Mouse (Mus musculus) forebrain, embryonic 11.5 days (tissue): Measurements from ENCODE around the gene Gnb3. TPM values are rescaled to one million over a fixed set of nuclear protein-coding genes. Genes with fewer than 3 reads are reported as not detected.

ENCODE experiments used
- ATAC-seq: fragments of 200-750 bp; cut with Nextera tagmentation; replicated peaks from 2 replicates; pipeline ENCODE4 v1.8.0; 2017; ENCODE audit warnings: moderate TSS enrichment; ENCODE audit not compliant: low FRiP score
- DNase-seq: peaks from one replicate; pipeline ENCODE4 v3.0.0-alpha.2; 2017; ENCODE audit warnings: low spot score
- H3K27ac ChIP-seq: fragments of 300-500 bp; sonication (generic); 2 replicates; pipeline ENCODE4 v1.5.1; 2014; ENCODE audit warnings: low read depth, low read length
- H3K27me3 ChIP-seq: fragments of 300-500 bp; sonication (generic); 2 replicates; pipeline ENCODE4 v1.6.1; 2014; ENCODE audit warnings: mild to moderate bottlenecking, low read length, mixed read lengths; ENCODE audit not compliant: control insufficient read depth, insufficient read depth
- H3K36me3 ChIP-seq: fragments of 300-500 bp; sonication (generic); 2 replicates; pipeline ENCODE4 v1.6.1; 2014; ENCODE audit warnings: mild to moderate bottlenecking, low read length, moderate library complexity, mixed read lengths; ENCODE audit not compliant: control insufficient read depth, insufficient read depth
- H3K4me1 ChIP-seq: fragments of 300-500 bp; sonication (generic); replicated peaks from 2 replicates; pipeline ENCODE4 v1.6.1; 2014; ENCODE audit warnings: low read length, mixed read lengths; ENCODE audit not compliant: control insufficient read depth, insufficient read depth
- H3K4me2 ChIP-seq: fragments of 300-500 bp; sonication (generic); 2 replicates; pipeline ENCODE4 v1.6.1; 2014; ENCODE audit warnings: low read depth, mild to moderate bottlenecking, low read length, moderate library complexity, mixed read lengths; ENCODE audit not compliant: severe bottlenecking
- H3K4me3 ChIP-seq: fragments of 300-500 bp; sonication (generic); 2 replicates; pipeline ENCODE4 v1.5.1; 2014; ENCODE audit warnings: low read depth, low read length
- H3K9ac ChIP-seq: fragments of 300-500 bp; sonication (generic); 2 replicates; pipeline ENCODE4 v1.6.1; 2014; ENCODE audit warnings: low read length
- H3K9me3 ChIP-seq: fragments of 300-500 bp; sonication (generic); 2 replicates; pipeline ENCODE4 v1.6.1; 2016; ENCODE audit warnings: low read length, mixed read lengths; ENCODE audit not compliant: control insufficient read depth
- WGBS: fragments of 180-500 bp; shearing (Covaris S2); extraction: QIAGEN DNeasy Blood & Tissue Kit; methylation state at CpG from one replicate; pipeline ENCODE4 v1.1.7; 2014; 5-methylcytosine and 5-hydroxymethylcytosine counted together
- polyA plus RNA-seq: library from polyadenylated mRNA; unstranded; fragments of >200 nt; fragmentation: Nextera tagmentation; extraction: Ambion mirVana; gene quantifications from 2 replicates; pipeline ENCODE4 v1.2.1, GENCODE M21; 2014

Gene Gnb3
- polyA plus RNA-seq, 1 experiment from 2014 or later, result 1.1 TPM

DNA sequence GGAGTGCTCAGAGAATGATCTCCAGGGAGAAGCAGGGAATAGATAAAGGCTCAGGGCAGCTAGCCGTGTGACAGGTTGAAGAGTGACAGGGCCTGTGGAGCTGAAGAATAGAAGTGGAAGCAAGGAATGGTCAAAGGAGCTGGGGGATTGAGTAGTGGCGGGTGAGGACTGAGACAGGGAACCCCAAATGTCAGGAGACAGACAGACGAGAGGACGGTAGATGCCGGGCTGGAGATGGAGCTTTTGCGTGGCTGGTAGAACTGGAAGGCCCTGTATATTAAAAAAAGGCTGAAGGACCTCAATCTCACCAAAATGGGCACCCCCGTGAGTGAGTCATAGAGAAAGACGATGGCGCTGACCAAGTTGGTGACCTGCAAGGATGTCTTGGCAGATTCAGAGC lies 20.4 kb upstream of the Gnb3 start:
- Histone ChIP-seq H3K4me2 (no peak overlapping the region), H3K36me3 (no peaks in the 10 kb centered on the region), H3K9ac (no peak overlapping the region), H3K4me1 (peaks cover 35% of the 10 kb centered on the region), H3K4me3 (no peak overlapping the region), H3K9me3 (no peaks in the 10 kb centered on the region), H3K27me3 (no peaks in the 10 kb centered on the region; the same call in none of the 2 replicates), H3K27ac (no peak overlapping the region)
- ATAC-seq (no peak), DNase-seq (no peak)
- WGBS, result 79% methylated on average over 9 of the region's 9 CpGs

- Histone ChIP-seq H3K9ac (no peak overlapping the region; the same call in 1 of the 2 replicates), H3K36me3 (no peaks in the 10 kb centered on the region), H3K27me3 (no peaks in the 10 kb centered on the region; the same call in none of the 2 replicates), H3K4me2 (no peak overlapping the region), H3K4me1 (peaks cover 34% of the 10 kb centered on the region), H3K9me3 (no peaks in the 10 kb centered on the region), H3K27ac (no peak overlapping the region), H3K4me3 (no peak overlapping the region)
- peak; percentile 92 for DNase-seq
- 10% methylated on average over 12 of the region's 12 CpGs for WGBS
- no peak for ATAC-seq
Observed at GRCm38 (mm10) chr6:124859725-124860124, 19.6 kb upstream of the Gnb3 start.

DNA sequence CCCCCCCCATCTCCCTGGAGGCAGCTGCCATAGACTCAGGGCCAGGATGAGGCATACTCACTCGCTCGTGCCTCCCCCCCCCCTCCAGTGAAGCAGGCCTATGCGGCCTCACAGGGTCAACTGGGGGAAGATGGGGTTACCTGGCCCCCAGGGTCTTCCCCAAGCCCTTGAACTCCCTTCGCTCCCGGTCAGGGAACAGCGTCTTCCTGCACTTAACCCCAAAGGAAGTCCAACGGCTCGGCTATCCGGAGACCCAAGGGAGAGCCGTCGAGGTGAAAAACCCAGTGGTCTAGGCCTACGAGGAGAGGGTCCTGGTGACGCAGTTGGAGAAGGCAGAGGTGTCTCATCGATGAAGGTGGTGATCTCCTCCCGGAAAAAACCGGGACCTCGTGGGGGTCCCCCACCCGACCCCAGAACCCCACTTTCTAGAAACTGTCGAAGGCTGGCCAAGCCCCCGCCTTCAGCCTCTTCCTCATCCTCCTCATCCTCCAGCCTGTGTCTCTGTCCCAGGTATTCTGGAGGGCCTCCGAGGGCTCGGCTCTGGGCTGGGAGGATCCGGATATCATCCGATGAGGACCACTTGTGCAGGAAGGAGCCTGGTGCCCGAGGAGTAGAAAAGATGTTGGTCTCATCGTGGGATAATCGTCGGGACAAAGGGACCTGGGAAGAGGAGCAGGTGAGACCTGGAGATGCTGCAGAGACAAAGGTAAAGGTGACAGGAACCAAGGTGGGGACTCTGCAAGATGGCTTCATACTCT lies 18.7 kb upstream of the Gnb3 start:
- no peak overlapping the region for H3K4me2 ChIP-seq

DNA sequence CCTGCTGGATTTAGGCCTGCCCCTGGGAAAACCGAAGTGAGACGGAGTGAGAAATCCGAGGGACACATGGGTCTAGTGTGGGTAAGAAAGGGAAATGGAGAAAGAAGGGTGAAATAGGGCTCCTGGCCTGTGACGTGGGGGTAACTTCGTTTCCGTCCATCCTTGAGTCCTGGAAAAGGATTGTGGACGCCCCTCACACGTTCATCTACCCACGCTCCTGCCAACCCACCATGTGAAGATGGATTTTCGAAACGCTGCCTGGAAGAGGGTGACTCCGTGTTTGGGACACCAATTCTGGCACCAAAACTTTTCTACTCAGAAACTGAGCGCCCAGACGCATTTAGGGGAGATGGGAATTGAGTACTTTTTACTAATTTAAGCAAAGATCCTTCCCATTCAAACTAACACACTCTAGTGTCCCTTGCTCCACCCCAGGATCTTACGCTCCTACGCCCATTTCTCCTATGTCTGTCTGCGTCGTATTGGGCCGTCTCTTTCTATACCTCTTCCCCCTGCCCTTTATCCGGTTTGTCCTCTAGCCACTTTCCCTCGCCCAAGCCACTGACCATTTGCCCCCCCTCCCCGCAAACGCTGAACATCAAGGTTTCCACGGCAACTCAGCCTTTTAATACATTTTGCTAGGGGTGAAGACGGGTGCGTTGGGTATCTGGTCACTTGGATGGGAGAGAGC lies 17.9 kb upstream of the Gnb3 start:
- Histone ChIP-seq H3K27ac (no peak overlapping the region), H3K27me3 (no peaks in the 10 kb centered on the region; the same call in none of the 2 replicates), H3K36me3 (no peaks in the 10 kb centered on the region; the same call in 1 of the 2 replicates), H3K4me1 (peaks cover 24% of the 10 kb centered on the region), H3K9me3 (no peaks in the 10 kb centered on the region), H3K4me3 (peak overlapping the region; percentile 81), H3K9ac (peak overlapping the region; percentile 98), H3K4me2 (peak overlapping the region; percentile 90)
- no peak for ATAC-seq
- 24% methylated on average over 26 of the region's 26 CpGs for WGBS
- no peak for DNase-seq

More for the DNA sequence above, 18.7 kb upstream of the Gnb3 start:
- Histone ChIP-seq H3K9ac (no peak overlapping the region), H3K4me1 (peaks cover 28% of the 10 kb centered on the region), H3K27me3 (no peaks in the 10 kb centered on the region; the same call in none of the 2 replicates), H3K27ac (no peak overlapping the region), H3K36me3 (no peaks in the 10 kb centered on the region; the same call in 1 of the 2 replicates), H3K9me3 (no peaks in the 10 kb centered on the region), H3K4me3 (no peak overlapping the region)
- ATAC-seq, result no peak
- DNase-seq, result no peak
- 78% methylated on average over 26 of the region's 28 CpGs for WGBS

- ATAC-seq, result peak; percentile 87
- H3K4me3 ChIP-seq, result peak within 1 kb of the TSS; percentile 81
- H3K27ac ChIP-seq, result peak within 1 kb of the TSS; percentile 88
- H3K27me3 ChIP-seq, result no peaks in the 10 kb centered on the region; the same call in none of the 2 replicates
- no peaks in the 10 kb centered on the region; the same call in 1 of the 2 replicates for H3K36me3 ChIP-seq
- DNase-seq, result peak; percentile 93
- peaks cover 23% of the 10 kb centered on the region for H3K4me1 ChIP-seq
- no peaks in the 10 kb centered on the region for H3K9me3 ChIP-seq
- H3K4me2 ChIP-seq, result peak within 1 kb of the TSS; percentile 90
- under 1% methylated on average over 85 of the region's 86 CpGs for WGBS
- peak within 1 kb of the TSS; percentile 98 for H3K9ac ChIP-seq
Observed at GRCm38 (mm10) chr6:124856916-124857839, 17.1 kb upstream of the Gnb3 start, which contains the start of gene P3h3. Gene P3h3, minus strand, starts transcription at chr6:124857752.

GRCm38 (mm10) chr6:124856321-124856720 lies 16.2 kb upstream of the Gnb3 start:
- Histone ChIP-seq H3K27me3 (no peaks in the 10 kb centered on the region; the same call in none of the 2 replicates), H3K4me2 (peak overlapping the region; percentile 90), H3K36me3 (no peaks in the 10 kb centered on the region; the same call in 1 of the 2 replicates), H3K9me3 (no peaks in the 10 kb centered on the region), H3K9ac (peak overlapping the region; percentile 98), H3K4me1 (peaks cover 18% of the 10 kb centered on the region), H3K27ac (no peak overlapping the region), H3K4me3 (peak overlapping the region; percentile 81)
- 5% methylated on average over 13 of the region's 14 CpGs for WGBS
- ATAC-seq (peak; percentile 56), DNase-seq (peak; percentile 80)

GRCm38 (mm10) chr6:124854647-124855046 lies 14.6 kb upstream of the Gnb3 start:
- Histone ChIP-seq H3K36me3 (no peaks in the 10 kb centered on the region; the same call in 1 of the 2 replicates), H3K27me3 (no peaks in the 10 kb centered on the region; the same call in none of the 2 replicates), H3K9me3 (no peaks in the 10 kb centered on the region), H3K9ac (no peak overlapping the region), H3K4me3 (no peak overlapping the region), H3K4me1 (peaks cover 10% of the 10 kb centered on the region; the same call in 1 of the 2 replicates), H3K4me2 (no peak overlapping the region), H3K27ac (no peak overlapping the region)
- DNase-seq (peak; percentile 14), ATAC-seq (no peak)
- 81% methylated on average over 12 of the region's 12 CpGs for WGBS

DNA sequence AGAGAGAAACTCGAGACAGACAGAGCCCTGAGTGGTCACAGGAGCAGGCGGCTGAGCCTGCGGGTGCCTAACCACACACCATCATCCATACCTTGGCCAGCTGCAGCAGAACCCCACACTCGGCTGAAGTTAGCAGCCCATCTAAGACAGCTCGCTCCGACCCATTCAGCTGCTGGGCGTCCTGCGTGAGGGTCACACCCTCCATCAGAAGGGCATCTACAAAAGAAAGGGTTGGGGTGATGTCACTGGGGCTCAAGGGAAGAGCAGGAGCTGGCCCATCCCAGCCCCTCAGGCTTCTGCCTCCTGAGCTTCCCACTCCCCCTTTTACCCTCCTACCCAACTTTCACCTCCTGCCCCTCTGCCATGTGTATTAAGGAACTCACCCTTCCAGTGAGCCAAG lies 10.5 kb upstream of the Gnb3 start:
- WGBS, result 64% methylated on average over 8 of the region's 8 CpGs
- no peak overlapping the region for H3K27ac ChIP-seq
- no peak overlapping the region for H3K4me3 ChIP-seq
- no peak overlapping the region for H3K9ac ChIP-seq
- H3K27me3 ChIP-seq, result no peaks in the 10 kb centered on the region
- no peak for ATAC-seq
- no peak for DNase-seq
- H3K4me2 ChIP-seq, result no peak overlapping the region
- H3K36me3 ChIP-seq, result no peaks in the 10 kb centered on the region; the same call in 1 of the 2 replicates
- H3K9me3 ChIP-seq, result no peaks in the 10 kb centered on the region
- H3K4me1 ChIP-seq, result peaks cover 2% of the 10 kb centered on the region; the same call in 1 of the 2 replicates
